Mouse (Mus musculus): ENCODE measurements around the gene Nrsn2.

- TF ChIP-seq POLR2A (IDR thresholded peaks at IDR 0.05; ENCODE audit: insufficient read depth, low read depth, low read length) (no peak), CTCF (IDR thresholded peaks at IDR 0.05; ENCODE audit: insufficient read depth, low read depth, low read length) (no peak)
Observed at GRCm38 (mm10) chr2:152345393-152345792, 31.0 kb downstream of the Nrsn2 start.

Measured in olfactory bulb, adult 2 months (tissue).